Mouse (Mus musculus): ENCODE measurements around the gene Phc1. TPM values are rescaled to one million over a fixed set of nuclear protein-coding genes. Genes with fewer than 3 reads are reported as not detected.

Gene Phc1
- 14.6 and 55.6 TPM in 2 replicates for polyA plus RNA-seq (2012; rRNA removed; ENCODE audit: low replicate concordance)

GRCm38 (mm10) chr6:122340349-122341000 is at the start of gene Phc1:
Phc1 (minus strand) TSS chr6:122340561.

GRCm38 (mm10) chr6:122308505-122309393 is 31.6 kb downstream of the Phc1 start, which contains the start of gene M6pr:
M6pr (plus strand) TSS chr6:122308720.

GRCm38 (mm10) chr6:122282782-122283181 is 57.6 kb downstream of the Phc1 start, which contains the start of gene Klrg1:
Klrg1 (minus strand) TSS chr6:122282882.

Other genes starting within 250 kb of the Phc1 start
- 0.42 and 1.6 TPM in 2 replicates for gene Klrg1, start 57.7 kb downstream of the Phc1 start, polyA plus RNA-seq (2012; rRNA removed; ENCODE audit: low replicate concordance)
- 97.5 and 101 TPM in 2 replicates for gene M6pr, start 31.8 kb downstream of the Phc1 start, polyA plus RNA-seq (2012; rRNA removed; ENCODE audit: low replicate concordance)
- gene Rimklb, start 158.2 kb upstream of the Phc1 start, polyA plus RNA-seq (2012; rRNA removed; ENCODE audit: low replicate concordance) = 0.11 and 0.49 TPM in 2 replicates
- 392 and 474 TPM in 2 replicates for gene Mfap5, start 165.3 kb upstream of the Phc1 start, polyA plus RNA-seq (2012; rRNA removed; ENCODE audit: low replicate concordance)
- gene Aicda, start 213.2 kb upstream of the Phc1 start, polyA plus RNA-seq (2012; rRNA removed; ENCODE audit: low replicate concordance) = not detected in 2 replicates